Mouse (Mus musculus) frontal cortex, adult 2 months (tissue): ENCODE measurements around the gene Rfxap. TPM values are rescaled to one million over a fixed set of nuclear protein-coding genes. Genes with fewer than 3 reads are reported as not detected.

Source experiments
- DNase-seq, 2 experiments: peaks; one replicate each; pipeline ENCODE4 v3.0.0; 2022; ENCODE audit warnings: low spot score in 1 of 2; ENCODE audit errors: extremely low spot score in 1 of 2
- polyA plus RNA-seq: library from polyadenylated mRNA; depleted of rRNA; stranded (reverse); fragments of >200 nt; gene quantifications from 2 replicates; pipeline ENCODE4 v1.2.3, GENCODE M21; 2012; rRNA removed

The Rfxap gene
- 48.9 and 71.2 TPM in 2 replicates for polyA plus RNA-seq

DNA sequence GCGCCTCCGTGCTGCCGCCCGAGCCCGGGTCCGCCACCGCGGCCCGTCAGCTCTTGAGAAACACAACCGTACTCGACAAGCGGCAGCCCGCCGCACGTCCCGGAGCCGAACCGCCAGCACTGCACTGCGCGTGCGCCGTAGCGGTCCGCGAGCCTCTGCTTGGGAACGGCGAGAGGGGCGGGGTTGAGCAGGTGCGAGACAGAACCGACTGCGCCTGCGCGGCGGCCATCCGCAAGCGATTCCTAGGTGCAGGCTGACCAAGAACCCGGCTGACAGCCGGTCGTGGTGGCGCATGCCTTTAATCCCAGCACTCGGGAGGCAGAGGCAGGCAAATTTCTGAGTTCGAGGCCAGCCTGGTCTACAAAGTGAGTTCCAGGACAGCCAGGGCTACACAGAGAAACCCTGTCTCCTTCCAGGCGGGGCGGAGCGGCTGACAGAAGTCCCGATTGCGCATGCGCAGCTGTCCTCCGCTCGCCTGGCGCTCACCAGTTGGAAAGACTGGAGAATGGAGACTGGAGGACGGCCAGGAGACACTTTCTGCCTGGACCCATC, at the start of gene Rfxap:
Gene Rfxap, minus strand, starts transcription at position 126 of the 552 bp plus-strand sequence.
- peak; percentile 83 to 94 for DNase-seq

GRCm38 (mm10) chr3:54835421-54835820, 27.8 kb upstream of the Rfxap start:
- peak; percentile 15 to 46 for DNase-seq

- DNase-seq, result no peak
Measured at GRCm38 (mm10) chr3:54832491-54832890, 24.9 kb upstream of the Rfxap start.

- DNase-seq, result no peak
Measured at GRCm38 (mm10) chr3:54822526-54822925, 14.9 kb upstream of the Rfxap start.

DNA sequence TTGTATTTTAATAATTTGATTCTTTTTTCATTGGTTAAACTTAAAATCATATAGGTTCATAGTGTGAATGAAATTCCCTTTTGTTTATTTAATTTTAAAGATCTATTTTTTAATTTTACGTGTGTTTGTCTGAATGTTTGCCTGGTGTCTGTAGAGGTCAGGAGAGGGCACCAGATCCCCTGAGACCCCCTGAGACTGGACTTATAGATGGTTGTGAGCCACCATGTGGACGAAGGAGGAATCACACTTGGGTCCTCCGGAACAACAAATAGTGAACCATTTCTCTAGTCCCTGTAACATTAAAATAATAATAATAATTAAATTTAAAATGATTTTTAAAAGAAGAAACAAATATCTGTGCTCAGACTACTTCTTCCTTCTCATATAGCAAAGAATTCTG, 7.7 kb upstream of the Rfxap start:
- peak in 1 of 2 experiments; percentile 68 for DNase-seq

DNA sequence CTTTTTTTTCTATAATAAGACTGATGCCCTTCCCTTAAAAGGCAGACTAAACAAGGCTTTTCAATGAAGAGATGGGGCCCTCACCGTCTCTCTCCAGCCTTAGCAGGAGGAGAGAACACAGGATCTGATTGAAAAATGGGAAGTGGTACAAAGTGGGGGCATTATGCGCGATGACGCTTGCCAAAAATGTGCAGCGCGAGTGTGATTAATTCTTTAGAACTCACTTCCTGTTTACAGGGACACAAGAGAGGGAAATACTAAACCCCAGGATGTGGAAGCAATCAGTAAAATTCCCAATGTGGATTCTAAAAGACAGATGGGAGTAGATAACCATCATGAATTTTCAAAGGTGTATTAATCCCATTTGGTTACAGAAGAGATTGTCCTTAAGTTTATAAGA, 7.0 kb upstream of the Rfxap start:
- no peak for DNase-seq

DNA sequence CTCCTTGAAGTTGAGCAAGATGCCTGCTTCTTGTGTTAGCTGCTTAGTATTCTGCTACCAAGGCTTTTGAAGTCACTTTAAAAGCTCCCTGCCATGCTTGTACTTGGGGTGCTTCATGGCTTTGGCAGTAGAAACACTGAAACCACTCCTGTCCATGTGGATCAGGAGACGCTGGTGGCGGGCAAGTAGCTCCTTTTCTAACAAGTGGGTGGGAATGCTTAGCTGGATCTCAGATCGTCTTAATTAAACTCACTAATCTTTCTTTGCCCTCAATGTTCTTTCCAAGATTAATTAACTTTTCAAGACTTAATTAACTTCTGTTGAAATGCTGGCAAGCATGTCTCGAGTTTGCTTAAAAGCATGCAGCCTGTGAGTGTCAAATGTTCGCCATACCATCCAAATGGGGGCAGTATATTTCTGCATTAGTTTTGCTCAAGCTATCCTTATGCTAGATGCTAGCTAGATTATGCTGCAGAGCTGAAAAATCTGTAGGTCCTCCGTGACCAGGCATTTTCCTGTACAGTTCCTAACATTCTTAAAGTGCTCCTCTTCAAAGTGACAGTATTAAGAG, 5.9 kb upstream of the Rfxap start:
- DNase-seq, result peak in 1 of 2 experiments; percentile 48

- no peak for DNase-seq
Measured at GRCm38 (mm10) chr3:54811616-54812015, 4.0 kb upstream of the Rfxap start.

- no peak for DNase-seq
Measured at GRCm38 (mm10) chr3:54809111-54809510, 1.5 kb upstream of the Rfxap start.

GRCm38 (mm10) chr3:54807061-54807661, 430 bp downstream of the Rfxap start:
- DNase-seq, result peak in 1 of 2 experiments; percentile 33

- DNase-seq, result no peak
Measured at GRCm38 (mm10) chr3:54803713-54804112, 3.9 kb downstream of the Rfxap start.

DNA sequence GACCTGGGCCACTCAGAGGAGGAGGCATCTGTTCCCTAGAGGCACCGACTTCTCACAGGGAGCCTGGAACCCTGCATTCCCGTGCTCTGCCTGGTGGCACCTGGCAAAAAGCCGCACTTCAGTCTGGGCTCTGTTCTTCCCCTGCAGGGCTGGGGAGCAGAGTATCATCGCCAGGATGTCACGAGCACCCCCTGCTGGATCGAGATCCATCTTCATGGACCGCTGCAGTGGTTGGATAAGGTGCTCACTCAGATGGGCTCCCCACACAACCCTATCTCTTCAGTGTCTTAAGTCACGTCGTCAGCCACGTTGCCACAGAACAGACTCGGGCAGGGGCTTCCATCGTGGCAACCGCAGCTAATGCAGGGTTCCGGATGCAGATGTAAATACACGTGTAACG, 10.4 kb downstream of the Rfxap start:
- DNase-seq, result peak; percentile 29 to 64

GRCm38 (mm10) chr3:54795806-54796205, 11.8 kb downstream of the Rfxap start:
- DNase-seq, result peak in 1 of 2 experiments; percentile 52

DNA sequence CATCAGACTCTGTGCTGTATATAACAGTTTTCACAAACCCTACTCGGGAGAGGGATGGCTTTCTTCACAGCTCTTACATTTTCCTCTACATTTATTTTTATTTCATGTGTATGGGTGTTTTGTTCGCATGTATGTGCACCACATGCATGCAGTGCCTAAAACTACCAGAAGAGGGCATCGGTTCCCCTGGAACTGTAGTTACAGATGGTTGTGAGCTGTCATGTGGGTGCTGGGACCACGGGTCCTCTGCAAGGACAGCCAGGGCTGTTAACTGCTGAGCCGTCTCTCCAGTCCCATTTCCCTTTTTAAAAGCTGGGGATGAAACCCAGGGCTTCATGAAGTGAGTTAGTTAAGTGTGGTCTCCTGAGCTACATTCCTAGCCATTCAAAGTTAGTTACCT, 12.2 kb downstream of the Rfxap start:
- no peak for DNase-seq

DNA sequence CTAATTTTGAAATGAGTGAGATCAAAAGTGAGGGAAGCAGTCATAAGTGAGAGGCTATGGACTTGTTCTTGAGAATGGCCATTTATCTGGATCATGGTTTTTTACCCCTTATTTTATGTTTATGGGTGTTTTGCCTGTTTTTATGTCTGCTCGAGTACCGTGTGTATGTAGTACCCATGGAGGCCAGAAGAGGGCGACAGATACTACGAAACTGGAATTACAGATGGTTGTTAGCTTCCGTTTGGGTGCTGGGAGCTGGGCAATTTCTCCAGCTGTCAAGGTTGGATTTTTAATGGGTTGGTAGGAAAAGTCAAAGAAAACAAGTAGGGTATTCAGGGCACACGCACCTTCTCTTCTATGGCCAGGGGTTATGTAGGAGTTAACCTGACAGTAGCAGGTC, 13.8 kb downstream of the Rfxap start:
- no peak for DNase-seq

GRCm38 (mm10) chr3:54791822-54792677, 15.5 kb downstream of the Rfxap start:
- DNase-seq, result no peak

DNA sequence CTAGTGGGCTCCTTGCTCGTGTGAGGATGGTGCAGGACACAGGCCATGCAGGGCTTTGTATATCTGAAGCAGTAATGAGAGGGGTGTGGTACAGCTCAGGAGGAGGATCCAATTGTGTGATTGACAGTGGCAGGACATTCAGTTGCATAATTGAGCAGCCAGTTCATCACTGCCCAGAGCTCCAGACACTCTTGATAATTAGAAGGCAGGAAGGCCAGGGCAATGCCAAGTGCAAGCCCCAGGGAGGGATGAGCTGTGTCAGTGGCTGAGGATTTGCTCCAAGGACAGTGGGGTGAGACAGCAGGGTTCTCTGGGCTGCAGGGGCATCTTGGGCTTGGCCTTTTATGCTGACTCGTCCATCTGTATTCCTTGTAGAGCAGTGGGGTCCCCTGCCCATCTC, 17.0 kb downstream of the Rfxap start:
- no peak for DNase-seq

- DNase-seq, result no peak
Measured at GRCm38 (mm10) chr3:54775989-54776631, 31.5 kb downstream of the Rfxap start.

GRCm38 (mm10) chr3:54773613-54774012, 34.0 kb downstream of the Rfxap start:
- DNase-seq, result no peak

GRCm38 (mm10) chr3:54769349-54770275, 38.0 kb downstream of the Rfxap start:
- DNase-seq, result no peak
